Mouse (Mus musculus) heart, postnatal 0 days (tissue): ENCODE measurements around the gene Eid1.

Experiments used
- CTCF ChIP-seq: IDR thresholded peaks from 2 replicates; pipeline ENCODE4 v1.5.1; 2016; ENCODE audit warnings: antibody characterized with exemption, control low read depth, low read depth
- EP300 ChIP-seq: IDR thresholded peaks from 2 replicates; pipeline ENCODE4 v1.6.1; 2016; ENCODE audit warnings: antibody characterized with exemption, low read depth

DNA sequence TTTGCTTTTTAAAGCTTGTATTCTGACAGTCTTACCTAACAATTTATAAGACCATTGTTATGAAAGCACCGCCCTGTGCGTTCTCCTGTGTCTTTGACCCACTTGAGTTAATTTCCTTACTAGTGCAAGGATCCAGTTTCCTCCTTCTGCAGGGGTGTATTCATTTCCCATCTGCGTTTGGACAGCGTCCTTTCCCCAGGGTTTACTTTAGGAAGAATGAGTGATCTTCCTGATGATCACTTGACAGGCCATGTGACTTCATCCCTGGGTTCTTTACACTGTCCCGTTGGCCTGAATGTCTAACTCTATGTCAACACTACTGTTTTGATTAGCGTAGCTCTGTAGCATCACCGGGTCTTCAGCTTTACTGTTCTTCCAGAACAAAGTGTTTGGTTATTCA, 35.6 kb upstream of the Eid1 start:
- TF ChIP-seq CTCF (no peak), EP300 (no peak)
